Mouse (Mus musculus) T-helper 2 cell (primary cell): ENCODE data around the gene Jdp2.

Source experiments
- in situ Hi-C: fragments of 300-600 bp; cut with MboI, MseI; formaldehyde crosslinking; loops from one replicate; pipeline ENCODE4 v1.15.1; 2025; ENCODE audit warnings: high pct_unique_total_duplicates

Jdp2 gene

GRCm38 (mm10) chr12:85601531-85601930 lies 2.7 kb downstream of the Jdp2 start:
- in situ Hi-C loops, result no loop called here

GRCm38 (mm10) chr12:85602153-85602552 lies 3.3 kb downstream of the Jdp2 start:
- in situ Hi-C loops, result no loop called here

GRCm38 (mm10) chr12:85602811-85603210 lies 4.0 kb downstream of the Jdp2 start:
- in situ Hi-C loops, result no loop called here

- in situ Hi-C loops, result no loop called here
Observed at GRCm38 (mm10) chr12:85603767-85604166, 4.9 kb downstream of the Jdp2 start.

GRCm38 (mm10) chr12:85604301-85604998 lies 5.6 kb downstream of the Jdp2 start:
- in situ Hi-C loops, result no loop called here

GRCm38 (mm10) chr12:85607519-85608449 lies 9.0 kb downstream of the Jdp2 start:
- in situ Hi-C loops, result no loop called here

GRCm38 (mm10) chr12:85610167-85610566 lies 11.3 kb downstream of the Jdp2 start:
- in situ Hi-C loops, result no loop called here

GRCm38 (mm10) chr12:85614090-85614489 lies 15.3 kb downstream of the Jdp2 start:
- in situ Hi-C loops, result no loop called here

GRCm38 (mm10) chr12:85615486-85615885 lies 16.7 kb downstream of the Jdp2 start:
- in situ Hi-C loops, result no loop called here

GRCm38 (mm10) chr12:85617885-85618284 lies 19.1 kb downstream of the Jdp2 start:
- in situ Hi-C loops, result no loop called here

- in situ Hi-C loops, result no loop called here
Observed at GRCm38 (mm10) chr12:85618430-85618829, 19.6 kb downstream of the Jdp2 start.

- in situ Hi-C loops, result no loop called here
Observed at GRCm38 (mm10) chr12:85619283-85619897, 20.6 kb downstream of the Jdp2 start.

- in situ Hi-C loops, result no loop called here
Observed at GRCm38 (mm10) chr12:85619898-85620443, 21.1 kb downstream of the Jdp2 start.

- in situ Hi-C loops, result no loop called here
Observed at GRCm38 (mm10) chr12:85621027-85621426, 22.2 kb downstream of the Jdp2 start.

- in situ Hi-C loops, result no loop called here
Observed at GRCm38 (mm10) chr12:85621673-85622072, 22.8 kb downstream of the Jdp2 start.

GRCm38 (mm10) chr12:85623711-85624110 lies 24.9 kb downstream of the Jdp2 start:
- in situ Hi-C loops, result no loop called here

- in situ Hi-C loops, result no loop called here
Observed at GRCm38 (mm10) chr12:85624652-85625051, 25.8 kb downstream of the Jdp2 start.

- in situ Hi-C loops, result no loop called here
Observed at GRCm38 (mm10) chr12:85625852-85626251, 27.0 kb downstream of the Jdp2 start.

- in situ Hi-C loops, result no loop called here
Observed at GRCm38 (mm10) chr12:85629661-85630481, 31.0 kb downstream of the Jdp2 start.

- in situ Hi-C loops, result no loop called here
Observed at GRCm38 (mm10) chr12:85631196-85631595, 32.4 kb downstream of the Jdp2 start.

- in situ Hi-C loops, result no loop called here
Observed at GRCm38 (mm10) chr12:85632321-85632720, 33.5 kb downstream of the Jdp2 start.
